Mouse (Mus musculus) frontal cortex, adult 2 months (tissue): Measurements from ENCODE around the gene Rcan1. TPM values are rescaled to one million over a fixed set of nuclear protein-coding genes. Genes with fewer than 3 reads are reported as not detected.

Experiments used
- DNase-seq, 2 experiments: peaks; one replicate each; pipeline ENCODE4 v3.0.0; 2022; ENCODE audit warnings: low spot score in 1 of 2; ENCODE audit errors: extremely low spot score in 1 of 2
- polyA plus RNA-seq: library from polyadenylated mRNA; depleted of rRNA; stranded (reverse); fragments of >200 nt; gene quantifications from 2 replicates; pipeline ENCODE4 v1.2.3, GENCODE M21; 2012; rRNA removed

Rcan1 gene
- polyA plus RNA-seq, 1 experiment = 45.5 TPM

DNA sequence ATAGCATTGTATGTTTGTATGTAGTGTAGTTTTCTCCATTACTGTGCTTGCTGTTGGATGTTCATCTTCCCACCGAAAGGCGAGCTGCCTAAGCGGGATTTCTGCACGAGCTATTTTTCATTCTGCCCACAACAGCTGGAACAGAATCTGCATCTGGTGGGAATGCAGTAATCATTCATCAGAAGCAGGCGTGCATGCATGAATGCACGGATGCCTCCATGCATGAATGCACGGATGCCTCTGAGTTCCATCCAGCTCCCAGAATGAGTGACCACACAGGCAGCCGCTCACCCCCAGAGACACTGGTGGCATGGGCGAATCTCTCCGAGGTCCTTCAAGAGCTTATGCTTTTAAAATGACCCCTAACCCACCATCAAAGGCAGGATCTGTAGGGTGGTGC lies 113.1 kb downstream of the Rcan1 start:
- no peak for DNase-seq

- no peak for DNase-seq
Observed at GRCm38 (mm10) chr16:92357023-92357422, 113.6 kb downstream of the Rcan1 start.

DNA sequence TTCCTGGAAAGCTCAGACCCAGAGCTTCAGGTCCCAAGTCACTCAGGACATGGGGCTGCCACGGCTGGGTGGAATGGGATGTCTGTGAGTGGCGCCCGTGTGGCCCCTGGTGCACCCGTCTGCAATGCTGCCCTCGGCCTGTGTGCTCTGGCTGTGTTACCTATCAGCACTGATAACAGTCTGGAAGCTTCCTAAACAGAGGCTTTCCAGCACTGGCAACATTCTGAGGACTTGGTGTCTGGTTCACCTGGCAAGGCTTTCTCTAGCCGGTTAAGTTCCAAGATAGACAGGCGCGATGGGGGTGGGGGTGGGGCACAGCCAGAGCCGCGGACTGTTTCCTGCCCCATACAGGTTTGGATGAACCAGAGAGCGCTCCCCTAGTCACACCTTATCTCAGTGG lies 114.7 kb downstream of the Rcan1 start:
- no peak for DNase-seq

DNA sequence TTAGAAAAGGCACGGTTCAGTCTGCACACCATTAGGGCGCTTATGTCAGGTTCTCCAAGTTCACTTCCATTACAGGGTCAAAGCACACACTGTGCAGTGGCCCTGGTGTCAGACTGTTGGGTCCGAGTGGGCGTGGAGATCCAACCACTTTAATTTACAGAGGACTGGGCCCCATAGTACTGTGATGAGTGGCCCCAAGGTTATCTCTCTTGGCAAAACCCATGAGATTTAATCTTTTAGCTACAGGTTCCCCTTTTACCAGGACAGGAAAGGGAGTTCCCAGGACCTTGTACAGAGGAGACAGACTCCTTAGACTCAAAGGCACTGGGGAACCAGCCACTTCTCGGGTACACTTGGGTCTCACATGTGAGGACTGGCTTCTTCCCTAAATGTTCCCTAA lies 115.3 kb downstream of the Rcan1 start:
- no peak for DNase-seq

DNA sequence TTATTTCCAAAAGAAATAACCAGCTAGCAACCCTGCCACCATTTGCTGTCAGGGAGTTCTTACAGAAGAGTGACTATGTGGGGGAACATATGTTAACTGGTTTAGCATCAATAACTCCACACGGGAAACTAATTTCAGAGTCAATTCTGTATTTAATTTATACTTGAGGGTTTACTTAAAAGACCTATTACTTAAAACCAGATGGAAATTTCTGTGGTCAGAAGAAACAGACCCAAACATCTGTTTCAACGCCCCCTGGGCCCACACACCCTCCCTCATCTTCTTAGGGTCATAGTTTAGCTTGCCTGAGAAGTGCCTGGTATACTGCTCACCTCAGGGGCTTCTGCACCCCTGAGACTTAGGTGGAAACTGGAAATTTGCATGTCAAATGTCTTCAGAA lies 116.8 kb downstream of the Rcan1 start:
- no peak for DNase-seq

- DNase-seq = no peak
Observed at GRCm38 (mm10) chr16:92353295-92353694, 117.4 kb downstream of the Rcan1 start.

- no peak for DNase-seq
Observed at GRCm38 (mm10) chr16:92348941-92349340, 121.7 kb downstream of the Rcan1 start.

GRCm38 (mm10) chr16:92346297-92346916 lies 124.3 kb downstream of the Rcan1 start:
- DNase-seq = no peak

DNA sequence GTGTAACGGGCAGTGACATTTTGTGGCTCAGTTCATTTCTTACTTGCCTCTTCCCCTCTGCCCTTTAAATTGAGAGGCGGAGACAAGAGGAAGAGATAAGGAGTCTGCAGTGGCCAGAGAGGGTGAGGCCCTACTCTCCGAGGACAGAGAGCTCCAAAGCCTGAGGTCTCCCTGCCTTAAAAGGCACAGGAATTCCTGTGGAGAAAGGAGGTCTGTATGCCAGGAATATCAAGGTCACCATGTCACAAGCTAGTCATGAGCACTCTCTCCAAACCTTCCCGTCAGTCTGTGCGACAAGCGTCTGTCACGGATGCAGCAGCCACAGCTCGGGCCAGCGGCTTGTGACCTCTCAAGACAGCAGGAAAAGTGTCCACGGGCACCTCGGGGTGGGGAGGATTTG lies 125.5 kb downstream of the Rcan1 start:
- no peak for DNase-seq

Other genes starting within 250 kb of the Rcan1 start
- 0.17 and 0.26 TPM in 2 replicates for gene Kcne2, start 178.5 kb downstream of the Rcan1 start, polyA plus RNA-seq
- 33.7 and 35.8 TPM in 2 replicates for gene Smim11, start 169.6 kb downstream of the Rcan1 start, polyA plus RNA-seq
- gene Fam243, start 149.4 kb downstream of the Rcan1 start, polyA plus RNA-seq = not detected in 2 replicates
- 0.02 TPM in 1 of 2 replicates, not detected in the other for gene Kcne1, start 111.4 kb downstream of the Rcan1 start, polyA plus RNA-seq
- gene Clic6, start 14.9 kb upstream of the Rcan1 start, polyA plus RNA-seq = 0.67 and 0.82 TPM in 2 replicates